Mouse (Mus musculus): ENCODE results near the gene Timm13.

Gene Timm13

DNA sequence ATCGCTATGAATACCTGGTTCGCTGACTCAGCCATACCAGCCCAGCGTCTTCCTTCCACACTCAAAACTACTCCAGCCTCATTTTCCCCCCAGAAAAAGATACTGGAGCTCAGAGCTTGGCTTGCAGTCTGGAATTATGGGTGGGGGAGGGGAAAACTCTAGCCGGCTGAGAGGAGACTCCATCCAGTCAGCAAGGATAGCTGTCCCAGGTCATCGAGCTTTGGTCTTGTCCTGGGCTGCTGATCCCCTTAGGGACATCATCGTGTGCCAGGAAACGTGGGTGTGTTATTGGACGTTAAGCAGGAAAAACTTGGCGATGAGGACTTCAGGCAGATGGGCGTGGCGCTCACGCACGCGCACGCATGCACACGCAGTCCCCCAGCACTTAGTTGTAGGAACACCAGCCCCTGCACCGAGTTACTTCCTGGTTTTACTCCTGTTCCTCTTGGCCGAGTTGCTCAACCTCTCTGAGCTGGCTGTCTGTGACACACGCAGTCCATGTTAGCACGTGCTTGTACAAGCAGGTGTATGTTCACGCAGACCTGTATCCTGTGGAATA is 32.7 kb upstream of the Timm13 start:
- DNase-seq (ENCODE audit: extremely low read depth, low read depth), result peak; percentile 88

DNA sequence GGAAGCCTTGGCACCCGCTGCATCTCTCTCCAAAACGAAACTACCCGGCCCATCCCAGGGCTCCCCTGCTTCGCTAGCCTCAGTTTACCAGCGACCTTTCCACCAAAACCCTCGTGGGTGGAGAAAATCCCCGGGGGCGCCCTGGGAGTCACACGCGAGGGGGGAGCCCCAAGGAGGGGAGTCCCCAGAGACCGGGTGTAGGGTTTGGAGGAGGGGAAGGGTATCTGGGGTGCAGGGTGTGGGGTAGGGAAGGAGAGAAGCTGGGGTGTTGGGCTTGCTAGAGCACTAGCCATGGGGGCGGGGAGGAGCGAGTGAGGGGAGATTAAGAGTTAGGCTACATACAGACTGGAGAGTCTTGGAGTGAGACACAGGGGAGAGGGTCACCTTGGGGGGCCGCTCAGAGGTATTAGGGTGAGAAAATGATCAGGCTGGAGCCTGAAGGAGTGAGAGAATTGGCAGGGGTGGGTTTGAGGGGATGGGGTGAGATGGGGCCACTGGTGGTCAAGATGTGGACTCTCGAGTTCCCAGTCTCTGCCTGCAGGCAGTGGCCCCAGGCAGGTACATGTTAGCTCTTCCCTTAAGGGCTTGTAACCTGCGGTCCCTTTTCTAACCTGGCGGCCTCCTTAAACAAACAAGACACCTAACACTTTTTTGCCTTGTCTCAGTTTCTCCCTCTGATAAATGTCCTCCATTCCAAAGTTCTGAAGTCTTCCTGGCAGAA is 32.1 kb upstream of the Timm13 start:
- no peak for DNase-seq (ENCODE audit: extremely low read depth, low read depth)

DNA sequence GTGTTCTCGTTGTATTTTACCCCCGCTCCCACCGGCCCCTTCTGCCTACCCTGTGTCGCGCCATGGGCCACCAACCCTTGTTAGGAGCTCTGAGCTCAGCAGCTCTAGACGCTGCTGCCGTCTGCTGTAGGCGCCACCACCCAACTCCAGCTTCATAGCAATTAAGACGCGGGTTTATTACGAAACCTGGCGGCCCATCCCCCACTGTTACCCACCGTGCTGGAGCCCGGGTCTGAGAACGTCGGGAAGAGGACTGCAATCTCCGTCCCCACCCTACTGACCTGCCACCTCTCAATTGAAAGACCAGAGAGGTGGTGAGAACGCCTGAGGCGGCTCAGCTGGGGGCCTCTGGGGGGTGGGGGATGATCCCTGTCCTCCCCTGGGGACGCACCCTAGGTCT is 31.4 kb upstream of the Timm13 start:
- DNase-seq (ENCODE audit: extremely low read depth, low read depth), result no peak

DNA sequence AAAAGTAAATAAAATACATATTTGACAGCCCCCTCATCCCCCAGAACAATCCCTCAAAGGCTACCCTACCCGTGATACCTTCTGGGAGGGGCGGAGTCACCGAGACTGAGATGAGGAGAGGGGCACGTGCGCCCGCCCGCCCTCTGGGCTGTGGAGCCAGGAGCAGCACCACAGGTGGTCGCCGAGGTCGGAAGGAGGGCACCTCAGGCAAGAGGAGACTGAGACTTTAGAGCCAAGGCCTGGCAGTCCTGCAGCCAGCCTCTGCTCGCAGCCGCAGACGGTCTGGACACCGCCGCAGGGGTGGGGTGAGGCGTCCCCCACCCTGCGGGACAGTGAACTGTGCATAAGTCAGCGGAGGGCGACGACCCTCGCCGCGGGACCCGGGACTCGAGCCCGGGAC is 30.9 kb upstream of the Timm13 start:
- no peak for DNase-seq (ENCODE audit: extremely low read depth, low read depth)

DNA sequence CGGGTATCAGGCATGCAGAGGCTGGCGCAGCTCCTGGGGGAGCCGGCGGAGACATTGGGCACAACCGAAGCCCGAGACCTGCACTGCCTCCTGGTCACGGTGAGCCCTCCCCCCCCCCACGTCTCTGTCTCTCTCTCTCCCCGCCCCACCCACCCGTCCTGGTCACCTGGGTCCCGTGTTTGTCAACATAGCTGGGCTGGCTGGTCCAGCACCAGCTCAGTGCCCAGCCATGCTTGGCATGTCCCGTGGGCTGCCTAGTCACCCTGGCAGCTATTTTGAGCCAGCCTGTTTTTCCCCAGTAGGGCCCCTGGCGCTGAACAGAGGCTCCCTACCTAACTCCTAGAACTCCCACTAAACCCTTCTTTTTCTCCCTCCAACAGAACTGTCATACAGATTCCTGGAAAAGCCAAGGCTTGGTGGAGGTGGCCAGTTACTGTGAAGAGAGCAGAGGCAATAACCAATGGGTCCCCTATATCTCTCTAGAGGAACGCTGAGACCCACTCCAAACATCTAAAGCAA is 30.4 kb upstream of the Timm13 start:
- no peak for DNase-seq (ENCODE audit: extremely low read depth, low read depth)

DNA sequence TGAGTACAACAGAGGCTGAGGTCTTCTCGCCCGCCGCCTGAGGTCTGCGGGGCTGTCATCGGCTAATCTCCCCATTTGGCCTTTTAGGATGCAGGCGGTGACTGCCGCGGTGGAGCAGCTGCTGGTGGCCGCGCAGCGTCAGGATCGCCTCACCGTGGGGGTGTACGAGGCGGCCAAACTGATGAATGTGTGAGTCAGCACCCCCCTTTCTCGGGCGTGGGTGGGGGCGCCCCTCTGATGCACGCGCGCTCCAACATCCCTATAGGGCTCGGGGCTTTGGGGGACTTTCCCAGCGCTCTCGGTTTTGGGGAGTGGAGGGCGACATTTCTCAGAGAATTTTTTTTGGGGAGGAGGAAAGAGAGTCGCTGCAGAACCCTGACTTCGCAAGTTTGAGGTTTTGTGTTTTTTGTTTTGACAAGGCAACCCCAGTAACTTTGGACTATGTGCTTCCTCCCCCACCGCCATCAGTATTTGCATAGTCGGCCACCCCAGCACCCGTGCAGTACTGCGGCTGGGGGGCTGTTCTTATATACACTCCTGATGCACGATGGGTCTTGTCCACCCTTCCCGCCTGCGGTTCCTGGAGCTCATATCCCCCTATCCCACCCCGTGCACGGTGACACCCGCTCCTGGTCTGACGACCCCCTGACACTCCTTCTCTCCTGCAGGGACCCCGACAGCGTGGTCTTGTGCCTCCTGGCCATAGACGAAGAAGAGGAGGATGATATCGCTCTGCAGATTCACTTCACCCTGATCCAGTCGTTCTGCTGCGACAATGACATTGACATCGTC is 29.8 kb upstream of the Timm13 start:
- DNase-seq (ENCODE audit: extremely low read depth, low read depth), result no peak

DNA sequence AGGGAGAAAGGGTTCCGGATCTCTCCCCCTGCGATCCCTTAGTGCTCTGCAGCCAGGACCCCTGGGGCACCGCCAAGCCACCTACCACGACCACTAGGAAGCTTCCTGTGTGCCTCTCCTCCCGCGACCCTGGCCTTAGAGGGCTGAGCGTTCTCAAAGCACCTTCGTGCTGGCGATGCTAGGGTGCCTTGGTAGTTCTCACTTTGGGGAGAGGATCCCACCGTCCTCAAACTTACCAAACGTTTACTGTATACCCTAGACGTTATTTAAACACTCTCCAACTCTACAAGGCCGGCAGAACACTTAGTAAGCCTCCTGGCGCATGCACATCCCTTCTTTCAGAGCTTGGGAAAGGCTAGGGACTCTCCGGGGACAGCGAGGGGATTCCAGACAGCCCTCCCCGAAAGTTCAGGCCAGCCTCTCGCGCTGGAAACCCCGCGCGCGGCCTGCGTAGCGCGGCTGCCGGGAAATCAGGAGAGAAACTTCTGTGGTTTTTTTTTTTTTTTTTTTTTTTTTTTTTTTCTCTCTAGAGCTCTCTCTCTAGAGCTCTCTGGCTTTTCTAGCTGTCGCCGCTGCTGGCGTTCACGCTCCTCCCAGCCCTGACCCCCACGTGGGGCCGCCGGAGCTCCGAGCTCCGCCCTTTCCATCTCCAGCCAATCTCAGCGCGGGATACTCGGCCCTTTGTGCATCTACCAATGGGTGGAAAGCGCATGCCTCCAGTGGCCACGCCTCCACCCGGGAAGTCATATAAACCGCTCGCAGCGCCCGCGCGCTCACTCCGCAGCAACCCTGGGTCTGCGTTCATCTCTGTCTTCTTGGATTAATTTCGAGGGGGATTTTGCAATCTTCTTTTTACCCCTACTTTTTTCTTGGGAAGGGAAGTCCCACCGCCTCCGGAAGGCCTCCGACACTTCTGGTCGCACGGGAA is 28.8 kb upstream of the Timm13 start, which contains the start of gene Gadd45b:
Gadd45b (plus strand) TSS at position 775 of the 928 bp plus-strand sequence.
- peak; percentile 91 for DNase-seq (ENCODE audit: extremely low read depth, low read depth)

DNA sequence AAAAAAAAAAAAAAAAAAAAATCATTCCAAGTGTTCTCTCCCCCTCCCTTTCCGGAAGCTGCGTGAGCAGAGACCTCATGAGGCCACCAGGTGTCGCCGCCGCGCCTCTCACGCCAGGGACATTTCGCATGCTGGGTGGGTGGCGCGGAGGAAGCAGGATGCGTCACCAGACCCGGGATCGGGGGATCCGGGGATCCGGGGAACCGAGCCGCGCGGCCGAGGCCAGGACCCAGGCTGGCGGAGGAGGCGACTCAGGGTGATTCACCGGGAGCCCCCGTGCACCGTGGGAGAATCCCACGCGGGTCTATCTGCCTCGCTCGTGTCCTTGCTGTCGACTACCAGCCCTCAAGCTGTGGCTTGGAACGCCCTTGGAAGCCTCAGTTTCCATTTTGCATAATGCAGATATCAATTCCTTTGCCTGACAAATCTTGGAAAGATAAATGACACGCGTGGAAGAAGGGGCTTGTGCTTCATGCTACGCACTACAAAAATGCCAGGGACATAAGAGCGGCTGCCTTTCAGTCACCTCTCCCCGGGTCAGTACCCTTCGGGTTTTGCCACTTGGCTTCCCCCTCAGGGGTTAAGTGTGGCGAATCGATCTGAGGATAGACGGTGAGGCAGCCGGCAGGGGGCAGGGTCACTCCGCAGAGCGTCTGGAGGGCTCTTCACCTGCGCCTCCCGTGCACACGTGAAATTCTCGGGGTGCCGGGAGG is 28.0 kb upstream of the Timm13 start:
- peak; percentile 70 for DNase-seq (ENCODE audit: extremely low read depth, low read depth)

DNA sequence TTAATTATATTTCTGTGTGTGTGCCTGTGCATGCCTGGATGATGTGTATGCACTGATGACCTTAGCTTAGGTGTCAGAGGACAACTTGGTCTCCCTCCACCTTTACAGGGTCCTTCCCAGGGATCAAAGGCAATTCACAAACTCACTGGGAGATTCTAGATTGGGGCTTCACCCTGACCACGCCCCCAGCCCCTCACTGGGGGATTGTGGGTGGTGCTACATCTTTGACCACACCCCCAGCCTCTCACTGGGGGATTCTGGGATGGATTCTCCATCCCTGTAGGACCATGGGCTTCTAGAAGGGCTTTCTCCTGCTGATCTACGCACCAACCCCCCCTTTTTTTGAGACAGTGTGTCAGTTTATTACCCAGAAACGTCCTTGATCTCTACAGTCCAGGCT is 24.7 kb upstream of the Timm13 start:
- no peak for DNase-seq (ENCODE audit: extremely low read depth, low read depth)

DNA sequence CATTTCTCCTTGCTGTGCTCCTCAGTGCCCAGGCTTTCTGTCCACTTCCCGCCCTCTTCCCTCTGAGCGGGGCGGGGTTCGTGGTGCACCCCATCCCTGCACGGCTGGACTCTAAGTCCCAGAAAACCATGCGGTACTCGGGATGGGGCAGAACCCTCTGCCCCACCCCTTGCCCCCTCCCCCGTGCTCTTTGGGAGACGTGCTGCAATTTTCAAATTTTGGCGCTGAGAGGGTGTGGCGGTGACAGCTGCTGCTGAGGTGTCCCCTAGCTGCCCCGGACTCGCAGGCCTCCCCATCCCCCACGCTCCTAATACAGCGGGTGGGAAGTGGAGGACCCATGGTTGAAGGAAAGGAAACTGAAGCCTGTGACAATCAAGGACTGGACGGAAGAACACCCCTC is 21.2 kb upstream of the Timm13 start:
- no peak for DNase-seq (ENCODE audit: extremely low read depth, low read depth)

DNA sequence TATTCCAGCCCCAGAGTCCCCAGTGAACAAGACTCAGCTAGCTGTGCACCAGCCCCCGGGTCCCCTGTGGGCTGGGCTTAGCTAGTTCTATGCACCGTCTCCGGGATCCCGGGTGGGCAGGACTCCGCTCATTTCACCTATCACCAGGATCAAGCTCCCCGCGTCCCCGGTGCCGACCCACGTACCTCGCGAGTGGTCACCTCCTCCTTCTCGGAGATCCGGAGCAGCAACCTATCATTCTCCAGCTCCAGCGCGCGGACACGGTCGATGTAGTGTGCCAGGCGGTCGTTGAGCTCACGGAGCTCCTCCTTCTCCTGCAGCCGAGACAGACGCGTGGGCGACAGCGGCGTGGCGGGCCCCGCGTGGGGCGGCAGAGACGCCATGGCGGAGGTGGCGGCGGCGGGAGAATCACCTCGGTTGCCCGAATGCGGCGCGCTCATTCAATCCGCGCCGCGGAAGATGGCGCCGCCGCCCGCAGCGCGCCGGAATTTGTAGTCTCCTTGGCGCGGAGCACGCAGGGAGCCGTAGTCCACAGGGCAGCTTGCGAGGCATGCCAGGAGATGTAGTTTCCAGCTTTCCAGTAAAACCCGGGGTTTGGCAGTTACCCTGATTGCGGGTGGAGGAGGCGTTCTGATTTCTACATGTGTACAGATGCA is 17.1 kb upstream of the Timm13 start, which contains the start of gene Lmnb2:
Lmnb2 (minus strand) TSS at position 467 of the 656 bp plus-strand sequence.
- DNase-seq (ENCODE audit: extremely low read depth, low read depth), result no peak

DNA sequence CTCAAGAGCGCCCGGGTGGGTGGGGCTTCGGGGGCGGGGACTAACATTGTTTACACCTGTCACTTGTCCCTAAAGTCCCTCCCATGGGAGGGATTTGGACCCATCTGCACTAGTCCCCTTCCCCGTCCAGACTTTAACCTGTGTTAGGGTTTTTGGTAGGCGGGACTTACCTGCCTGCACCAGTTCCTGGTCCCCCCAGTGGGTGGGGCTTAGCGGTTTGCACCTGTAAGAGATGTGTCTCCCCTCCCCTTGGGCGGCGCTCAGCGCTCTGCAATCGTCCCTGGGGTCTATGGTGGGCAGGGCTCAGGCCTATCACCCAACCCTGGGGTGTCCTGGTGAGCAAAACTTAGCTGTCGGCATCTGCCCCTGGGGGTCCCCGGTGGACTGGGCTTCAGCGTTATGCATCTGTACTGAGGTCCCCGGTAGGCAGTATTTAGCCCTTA is 16.6 kb upstream of the Timm13 start:
- DNase-seq (ENCODE audit: extremely low read depth, low read depth), result no peak

DNA sequence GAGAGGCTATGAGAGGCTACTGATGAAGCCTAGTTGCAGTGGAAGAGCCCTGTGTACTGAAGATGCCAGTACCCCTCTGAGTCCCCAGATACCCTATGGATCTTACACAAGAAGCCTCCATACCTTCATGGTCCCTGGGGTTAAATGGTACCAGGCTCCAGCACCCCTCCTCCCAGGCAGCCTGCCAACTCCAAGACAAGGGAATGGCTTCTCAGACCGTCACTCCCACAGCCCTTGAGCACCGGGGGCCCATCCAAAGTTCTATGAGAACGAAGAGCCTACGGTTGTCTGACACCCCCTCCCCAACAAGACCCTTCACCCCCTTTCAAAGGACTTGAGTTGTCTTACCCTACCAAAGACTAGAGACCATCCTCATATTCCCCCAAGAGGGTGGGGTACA is 15.0 kb upstream of the Timm13 start:
- DNase-seq (ENCODE audit: extremely low read depth, low read depth), result no peak

DNA sequence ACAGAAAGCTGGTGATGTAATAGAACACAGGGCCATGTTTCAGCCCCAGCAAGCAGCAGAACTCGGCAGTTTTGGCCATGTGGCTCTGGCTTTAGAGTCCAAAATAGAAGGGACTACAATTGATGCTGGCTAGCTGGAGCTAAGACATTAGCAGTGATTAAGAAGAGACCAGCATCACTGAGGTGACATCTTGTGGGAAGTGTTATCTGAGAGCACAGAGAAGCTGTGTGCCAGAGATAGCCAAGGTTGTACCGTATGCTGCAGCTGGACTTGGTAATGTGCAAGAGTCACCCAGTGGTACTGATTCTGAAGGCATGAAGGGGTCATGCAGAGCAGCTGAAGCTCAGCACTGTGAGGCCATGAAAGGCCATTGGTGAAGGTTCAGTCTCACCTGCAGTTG is 14.5 kb upstream of the Timm13 start:
- no peak for DNase-seq (ENCODE audit: extremely low read depth, low read depth)

DNA sequence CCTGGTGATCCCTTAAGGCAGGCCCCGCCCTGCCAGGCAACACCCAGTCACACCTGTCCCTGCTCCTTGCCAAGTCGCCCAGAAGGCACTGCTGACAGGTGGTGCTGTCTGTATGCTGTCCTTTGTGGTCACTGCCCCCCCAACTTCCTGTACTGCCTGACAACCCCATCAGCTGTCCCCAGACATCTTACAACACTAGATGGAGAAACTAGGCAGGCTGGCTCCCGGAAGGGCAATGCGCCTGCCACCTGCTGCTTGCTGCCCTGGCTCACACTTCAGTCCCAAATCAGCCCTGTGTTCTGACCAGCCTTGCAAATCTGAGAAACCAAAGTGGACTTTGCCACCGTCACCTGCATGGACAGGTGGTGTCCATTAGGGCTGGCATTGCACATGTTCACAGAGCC is 13.5 kb upstream of the Timm13 start:
- no peak for DNase-seq (ENCODE audit: extremely low read depth, low read depth)

DNA sequence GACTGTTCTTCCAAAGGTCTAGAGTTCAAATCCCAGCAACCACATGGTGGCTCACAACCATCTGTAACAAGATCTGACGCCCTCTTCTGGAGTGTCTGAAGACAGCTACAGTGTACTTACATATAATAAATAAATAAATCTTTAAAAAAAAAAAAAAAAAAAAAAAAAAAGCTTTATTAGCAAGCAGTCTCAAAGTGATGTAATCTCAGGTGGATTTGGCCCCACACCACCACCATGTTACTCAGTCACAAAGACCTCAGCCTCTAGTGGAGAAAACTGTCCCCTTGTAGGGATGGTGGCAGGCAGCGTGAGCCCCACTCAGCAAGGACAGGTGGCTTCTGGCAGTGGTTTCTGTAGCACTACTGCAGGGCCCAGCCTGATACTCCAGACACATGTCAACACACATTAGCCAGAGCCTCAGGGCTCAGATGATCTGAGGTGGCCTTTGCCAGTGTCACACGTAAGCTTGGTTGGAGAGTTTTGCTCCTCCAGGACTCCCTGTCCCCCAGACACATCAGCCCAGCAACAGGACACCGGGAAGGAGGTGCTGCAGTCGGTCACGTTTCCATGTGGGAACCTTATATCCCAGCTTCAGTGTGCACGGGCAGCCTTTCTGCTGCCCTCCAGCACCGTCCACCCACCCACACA is 12.7 kb upstream of the Timm13 start:
- no peak for DNase-seq (ENCODE audit: extremely low read depth, low read depth)

DNA sequence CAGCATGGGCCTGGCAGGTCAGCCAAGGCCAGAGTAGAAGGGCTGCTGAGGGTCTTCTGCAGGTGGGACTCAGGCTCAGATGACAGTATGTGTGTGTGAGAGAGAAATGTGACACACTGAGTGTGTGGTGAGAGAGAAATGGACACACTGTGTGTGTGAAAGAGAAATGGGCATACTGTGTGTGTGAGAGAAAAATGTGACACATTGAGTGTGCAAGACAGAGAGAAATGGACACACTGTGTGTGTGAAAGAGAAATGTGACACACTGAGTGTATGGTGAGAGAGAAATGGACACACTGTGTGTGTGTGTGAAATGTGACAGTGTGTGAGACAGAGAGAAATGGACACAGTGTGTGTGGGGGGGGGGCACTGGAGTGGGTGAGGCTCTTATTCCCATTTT is 11.1 kb upstream of the Timm13 start:
- DNase-seq (ENCODE audit: extremely low read depth, low read depth), result no peak

DNA sequence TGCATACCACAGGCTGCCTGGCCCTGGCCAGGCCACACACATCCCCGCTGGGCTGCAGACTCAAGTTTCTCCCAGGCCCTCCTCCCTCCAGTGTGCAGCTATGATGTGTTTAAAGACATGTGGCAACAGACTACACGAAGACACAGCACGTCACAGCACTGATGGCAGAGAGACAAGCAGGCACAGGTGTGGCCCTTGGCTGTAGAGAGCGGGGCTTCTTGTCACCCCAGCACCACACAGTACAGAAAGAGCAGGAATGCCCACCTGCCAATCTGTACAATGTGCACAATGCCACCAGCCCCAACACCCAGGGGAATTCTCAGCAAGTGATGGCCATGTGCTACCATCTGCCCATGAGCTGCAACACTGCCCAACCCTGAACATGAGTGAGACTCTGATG is 10.6 kb upstream of the Timm13 start:
- DNase-seq (ENCODE audit: extremely low read depth, low read depth), result no peak

DNA sequence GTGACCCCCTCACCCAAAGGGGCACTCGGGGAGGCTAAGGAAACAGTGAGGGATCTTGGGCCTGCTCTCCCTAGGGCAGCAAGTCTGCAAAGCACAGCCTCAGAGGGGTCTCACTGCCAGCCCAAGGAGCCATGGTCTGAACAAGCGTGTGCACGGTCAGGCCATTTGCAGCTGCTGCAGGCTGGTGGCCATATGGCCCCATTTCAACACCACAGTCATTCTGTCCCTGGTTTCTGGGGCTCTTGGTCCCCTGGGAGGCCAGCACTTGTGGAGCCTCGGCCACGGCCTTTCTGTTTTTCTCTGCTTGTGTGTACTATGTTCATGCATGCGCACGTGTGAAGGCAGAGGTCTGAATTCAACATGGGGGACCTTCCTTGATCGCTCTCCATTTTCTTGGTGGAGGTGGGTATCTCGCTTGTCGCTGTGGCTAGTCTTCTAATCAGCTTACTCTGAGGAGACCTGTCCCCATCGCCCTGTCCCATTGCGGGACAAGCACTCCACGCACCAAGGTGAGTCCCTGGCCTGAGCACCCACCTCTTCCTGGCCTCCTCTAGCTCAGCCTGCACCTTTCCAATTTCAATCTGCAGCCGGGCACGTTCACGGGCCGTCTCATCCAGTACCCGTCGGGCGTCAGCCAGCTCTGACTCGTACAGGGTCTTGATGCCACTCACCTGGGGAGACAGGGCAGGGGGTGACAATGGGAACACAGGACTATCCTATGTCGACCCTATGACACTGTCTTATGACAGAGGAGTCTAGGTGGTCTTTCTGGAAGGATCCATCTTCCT is 8.8 kb upstream of the Timm13 start:
- no peak for DNase-seq (ENCODE audit: extremely low read depth, low read depth)
